Comparison of ENCODE assay signal across 15 mouse cellular contexts in genomic region chr12:113002667-113003066, GRCm38 (mm10). TPM values are rescaled to one million over a fixed set of nuclear protein-coding genes. Genes with fewer than 3 reads are reported as not detected.
DNase-seq lines count a peak whose midpoint lies in the region; ATAC-seq and TF ChIP-seq lines count a peak whose summit lies in the region.
"Had no signal": no experiment of that assay in that cellular context is flagged by ENCODE, and none has a peak within 500 bp of the region (broad histone marks: within the 10 kb centered on the region; RNA-seq: fewer than 3 reads in every experiment).

No protein-coding gene starts in this region.

- peak; percentile 54 for DNase-seq in CD4-positive, CD25-positive, alpha-beta regulatory T cell, adult 2 months (ENCODE audit: low read depth, low spot score)
- DNase-seq in liver, embryonic 14.5 days (ENCODE audit: low read depth in 3 of 3, low spot score in 3 of 3), result no peak
- no peak for DNase-seq in liver, embryonic 11.5 days (ENCODE audit: low spot score)
- DNase-seq in CD4-positive helper T cell, adult 2 months (ENCODE audit: low read depth, low spot score), result peak; percentile 56
- peak; percentile 57 for DNase-seq in naive thymus-derived CD4-positive, alpha-beta T cell, adult 2 months (ENCODE audit: low read depth)
- DNase-seq in layer of hippocampus, adult 18-20 months (ENCODE audit: low spot score in 2 of 2), result no peak
- no peak for DNase-seq in c-Kit-positive CD71-positive TER-119-positive erythroid progenitor cells, embryonic 14.5 days (ENCODE audit: low spot score)
- DNase-seq: adrenal gland, postnatal 10 days; cerebellum, adult 9-11 months; kidney, adult 8-10 months; liver, embryonic 13.5 days; right cerebral cortex, postnatal 14 days had no signal

- peak; percentile 45 for TF ChIP-seq CTCF in liver, embryonic 14.5 days (IDR thresholded peaks at IDR 0.05; ENCODE audit: low read depth)

- H3K9me3 ChIP-seq in liver, embryonic 14.5 days (ENCODE audit: control insufficient read depth, low read length), result no peaks in the 10 kb centered on the region
- H3K9me3 ChIP-seq in liver, embryonic 11.5 days (ENCODE audit: control insufficient read depth, low read length), result no peaks in the 10 kb centered on the region
- H3K9me3 ChIP-seq: hindbrain, embryonic 13.5 days; liver, embryonic 13.5 days had no signal

- H3K4me3 ChIP-seq in liver, embryonic 14.5 days (ENCODE audit: insufficient read depth in 1 of 2, low read depth in 2 of 2, low read length in 2 of 2), result no peak overlapping the region
- H3K4me3 ChIP-seq in liver, embryonic 11.5 days (ENCODE audit: low read depth, low read length), result no peak overlapping the region
- H3K4me3 ChIP-seq: hindbrain, embryonic 13.5 days; liver, embryonic 13.5 days had no signal

- ATAC-seq in CD4-positive, CD25-positive, alpha-beta regulatory T cell, adult 4 months, result no peak
- no peak for ATAC-seq in liver, embryonic 14.5 days (ENCODE audit: insufficient read depth)
- ATAC-seq in liver, embryonic 11.5 days (replicated peaks; ENCODE audit: low FRiP score), result no peak
- ATAC-seq: Patski had no signal

- no peaks in the 10 kb centered on the region for H3K27me3 ChIP-seq in liver, embryonic 14.5 days (ENCODE audit: control insufficient read depth, insufficient read depth, low read length)
- H3K27me3 ChIP-seq in liver, embryonic 11.5 days (replicated peaks; ENCODE audit: control insufficient read depth, insufficient read depth, low read length), result no peaks in the 10 kb centered on the region
- H3K27me3 ChIP-seq: hindbrain, embryonic 13.5 days; Patski had no signal

- no peak overlapping the region for H3K27ac ChIP-seq in liver, embryonic 14.5 days
- H3K27ac ChIP-seq in liver, embryonic 11.5 days (ENCODE audit: low read depth, low read length), result no peak overlapping the region
- H3K27ac ChIP-seq: hindbrain, embryonic 13.5 days; liver, embryonic 13.5 days had no signal

- no peaks in the 10 kb centered on the region for H3K36me3 ChIP-seq in liver, embryonic 14.5 days (replicated peaks; ENCODE audit: control insufficient read depth, insufficient read depth, low read depth)
- no peaks in the 10 kb centered on the region for H3K36me3 ChIP-seq in liver, embryonic 11.5 days (ENCODE audit: control insufficient read depth, insufficient read depth, low read length)
- H3K36me3 ChIP-seq: hindbrain, embryonic 13.5 days; liver, embryonic 13.5 days had no signal

- no peak overlapping the region for H3K4me2 ChIP-seq in liver, embryonic 14.5 days (ENCODE audit: low read depth)
- no peak overlapping the region for H3K4me2 ChIP-seq in liver, embryonic 11.5 days
- H3K4me2 ChIP-seq: hindbrain, embryonic 13.5 days; liver, embryonic 13.5 days had no signal

- peaks cover 14 to 17% of the 10 kb centered on the region in 2 experiments for H3K4me1 ChIP-seq in liver, embryonic 14.5 days (replicated peaks; ENCODE audit: control insufficient read depth in 2 of 2, insufficient read depth in 2 of 2, low read length in 1 of 2)
- H3K4me1 ChIP-seq in liver, embryonic 11.5 days (replicated peaks; ENCODE audit: control insufficient read depth, insufficient read depth, low read length), result peaks cover 16% of the 10 kb centered on the region

- TF ChIP-seq EP300 in liver, embryonic 14.5 days (IDR thresholded peaks at IDR 0.05; ENCODE audit: low read depth), result no peak

- WGBS in liver, embryonic 14.5 days (ENCODE audit: insufficient replicate concordance), result 18% methylated on average over 2 of the region's 2 CpGs
- WGBS in liver, embryonic 11.5 days, result 28% methylated on average over 2 of the region's 2 CpGs

- no peak overlapping the region for H3K9ac ChIP-seq in liver, embryonic 14.5 days (replicated peaks)
- H3K9ac ChIP-seq in liver, embryonic 11.5 days (ENCODE audit: low read depth, low read length), result no peak overlapping the region
- H3K9ac ChIP-seq: hindbrain, embryonic 13.5 days; liver, embryonic 13.5 days had no signal

RNA-seq across cellular contexts. Expression of gene Brf1, which starts 2.2 kb away (rescaled TPM):
- 10 to 100 TPM; 26.9 to 32.7 TPM for polyA plus RNA-seq in CD4-positive, CD25-positive, alpha-beta regulatory T cell, adult 4 months (2017; shearing (Covaris generic))
- 21.5 and 32.0 TPM in 2 replicates for polyA plus RNA-seq in liver, embryonic 14.5 days (2012; rRNA removed)
- polyA plus RNA-seq in liver, embryonic 14.5 days (2014; fragmentation: Nextera tagmentation; extraction: Ambion mirVana), result 19.5 and 22.5 TPM in 2 replicates
- polyA plus RNA-seq in liver, embryonic 11.5 days (2014; fragmentation: Nextera tagmentation; extraction: Ambion mirVana), result 51.8 and 52.9 TPM in 2 replicates
- total RNA-seq in layer of hippocampus, adult 18-20 months (2021), result 10 to 100 TPM; 48.3 to 55.2 TPM

RNA-seq across cellular contexts. Expression of gene Pacs2, which starts 11.6 kb away (rescaled TPM):
- polyA plus RNA-seq in CD4-positive, CD25-positive, alpha-beta regulatory T cell, adult 4 months (2017; shearing (Covaris generic)), result 1 to 10 TPM; 5.8 to 7.3 TPM
- 9.1 and 11.7 TPM in 2 replicates for polyA plus RNA-seq in liver, embryonic 14.5 days (2012; rRNA removed)
- 3.7 and 5.4 TPM in 2 replicates for polyA plus RNA-seq in liver, embryonic 14.5 days (2014; fragmentation: Nextera tagmentation; extraction: Ambion mirVana)
- polyA plus RNA-seq in liver, embryonic 11.5 days (2014; fragmentation: Nextera tagmentation; extraction: Ambion mirVana), result 11.0 and 11.9 TPM in 2 replicates
- total RNA-seq in layer of hippocampus, adult 18-20 months (2021), result 10 to 100 TPM; 88.3 to 90.3 TPM

RNA-seq across cellular contexts. Expression of gene Btbd6, which starts 26.4 kb away (rescaled TPM):
- polyA plus RNA-seq in CD4-positive, CD25-positive, alpha-beta regulatory T cell, adult 4 months (2017; shearing (Covaris generic)), result 1 to 10 TPM; 7.8 to 8.7 TPM
- 4.1 and 5.5 TPM in 2 replicates for polyA plus RNA-seq in liver, embryonic 14.5 days (2012; rRNA removed)
- 3.3 and 4.6 TPM in 2 replicates for polyA plus RNA-seq in liver, embryonic 14.5 days (2014; fragmentation: Nextera tagmentation; extraction: Ambion mirVana)
- 12.3 and 12.4 TPM in 2 replicates for polyA plus RNA-seq in liver, embryonic 11.5 days (2014; fragmentation: Nextera tagmentation; extraction: Ambion mirVana)
- total RNA-seq in layer of hippocampus, adult 18-20 months (2021), result 10 to 100 TPM; 56.3 to 62.2 TPM

Comparison
In these comparisons a context has a peak if more than half of its experiments do, and no peak if none do; other contexts are left out.
1. DNase-seq: peak in CD4-positive, CD25-positive, alpha-beta regulatory T cell, adult 2 months (single experiment), CD4-positive helper T cell, adult 2 months (single experiment) and naive thymus-derived CD4-positive, alpha-beta T cell, adult 2 months (single experiment); none in liver, embryonic 14.5 days (0 of 3), liver, embryonic 11.5 days (single experiment), layer of hippocampus, adult 18-20 months (0 of 2) and c-Kit-positive CD71-positive TER-119-positive erythroid progenitor cells, embryonic 14.5 days (single experiment).